Mouse (Mus musculus): Measurements from ENCODE around the gene Mogat2. TPM values are rescaled to one million over a fixed set of nuclear protein-coding genes. Genes with fewer than 3 reads are reported as not detected.

The Mogat2 gene
- total and polyA plus RNA-seq, 2 experiments from 2014 or later = 0.29 to 1.2 TPM

- H3K36me3 ChIP-seq (ENCODE audit: insufficient read depth, low read length) = no peaks in the 10 kb centered on the region
- H3K4me1 ChIP-seq (ENCODE audit: insufficient read depth, low read length) = no peaks in the 10 kb centered on the region
- no peak for TF ChIP-seq CTCF (IDR thresholded peaks at IDR 0.05; ENCODE audit: low read depth)
- no peak overlapping the region for H3K4me2 ChIP-seq (ENCODE audit: low read depth, low read length)
- no peaks in the 10 kb centered on the region for H3K27me3 ChIP-seq (ENCODE audit: insufficient read depth, low read length)
- H3K4me3 ChIP-seq (ENCODE audit: low read length) = no peak overlapping the region
- H3K9me3 ChIP-seq (ENCODE audit: low read length) = no peaks in the 10 kb centered on the region
- DNase-seq (ENCODE audit: low spot score) = no peak
- WGBS = 79% methylated on average over 5 of the region's 5 CpGs
- H3K27ac ChIP-seq = no peak overlapping the region
- ATAC-seq = no peak
- no peak overlapping the region for H3K9ac ChIP-seq (replicated peaks; ENCODE audit: low read length)
These were observed 51.0 kb downstream of the Mogat2 start for GRCm38 (mm10) chr7:99187451-99187850.

- DNase-seq (ENCODE audit: low spot score) (no peak), ATAC-seq (no peak)
- TF ChIP-seq CTCF (IDR thresholded peaks at IDR 0.05; ENCODE audit: low read depth) = no peak
- H3K9me3 ChIP-seq (ENCODE audit: low read length) = no peaks in the 10 kb centered on the region
- no peak overlapping the region for H3K4me3 ChIP-seq (ENCODE audit: low read length)
- no peak overlapping the region for H3K27ac ChIP-seq
- no peak overlapping the region for H3K9ac ChIP-seq (replicated peaks; ENCODE audit: low read length)
- no peaks in the 10 kb centered on the region for H3K36me3 ChIP-seq (ENCODE audit: insufficient read depth, low read length)
- H3K27me3 ChIP-seq (ENCODE audit: insufficient read depth, low read length) = no peaks in the 10 kb centered on the region
- H3K4me1 ChIP-seq (ENCODE audit: insufficient read depth, low read length) = 0 out of 2 replicates have a peak, but pooled peaks cover 4% of the 10 kb centered on the region
- H3K4me2 ChIP-seq (ENCODE audit: low read depth, low read length) = no peak overlapping the region
- WGBS = 92% methylated on average over 3 of the region's 3 CpGs
These were observed 53.0 kb downstream of the Mogat2 start for GRCm38 (mm10) chr7:99185405-99185804.

GRCm38 (mm10) chr7:99183751-99184150, 54.7 kb downstream of the Mogat2 start:
- Histone ChIP-seq H3K9ac (replicated peaks; ENCODE audit: low read length) (no peak overlapping the region), H3K27me3 (ENCODE audit: insufficient read depth, low read length) (no peaks in the 10 kb centered on the region), H3K9me3 (ENCODE audit: low read length) (no peaks in the 10 kb centered on the region), H3K4me1 (ENCODE audit: insufficient read depth, low read length) (0 out of 2 replicates have a peak, but pooled peaks cover 4% of the 10 kb centered on the region), H3K36me3 (ENCODE audit: insufficient read depth, low read length) (no peaks in the 10 kb centered on the region), H3K27ac (no peak overlapping the region), H3K4me3 (ENCODE audit: low read length) (no peak overlapping the region), H3K4me2 (ENCODE audit: low read depth, low read length) (no peak overlapping the region)
- DNase-seq (ENCODE audit: low spot score) = no peak
- no peak for TF ChIP-seq CTCF (IDR thresholded peaks at IDR 0.05; ENCODE audit: low read depth)
- no peak for ATAC-seq
- WGBS = 64% methylated on average over 6 of the region's 6 CpGs

- under 1% methylated on average over 63 of the region's 63 CpGs for WGBS
- Histone ChIP-seq H3K9me3 (ENCODE audit: low read length) (no peaks in the 10 kb centered on the region), H3K4me1 (ENCODE audit: insufficient read depth, low read length) (0 out of 2 replicates have a peak, but pooled peaks cover 4% of the 10 kb centered on the region), H3K36me3 (ENCODE audit: insufficient read depth, low read length) (no peaks in the 10 kb centered on the region), H3K4me3 (ENCODE audit: low read length) (peak within 1 kb of the TSS; percentile 73), H3K4me2 (ENCODE audit: low read depth, low read length) (peak within 1 kb of the TSS; percentile 81), H3K9ac (replicated peaks; ENCODE audit: low read length) (peak within 1 kb of the TSS; percentile 72), H3K27me3 (ENCODE audit: insufficient read depth, low read length) (no peaks in the 10 kb centered on the region), H3K27ac (peak within 1 kb of the TSS; percentile 80)
- no peak for TF ChIP-seq CTCF (IDR thresholded peaks at IDR 0.05; ENCODE audit: low read depth)
- ATAC-seq = peak; percentile 95
- DNase-seq (ENCODE audit: low spot score) = peak; percentile 94
These were observed 55.8 kb downstream of the Mogat2 start, which contains the start of gene Dgat2 for GRCm38 (mm10) chr7:99182432-99183172. Gene Dgat2 (minus strand): TSS chr7:99182719.

GRCm38 (mm10) chr7:99181619-99182431, 56.6 kb downstream of the Mogat2 start:
- no peaks in the 10 kb centered on the region for H3K36me3 ChIP-seq (ENCODE audit: insufficient read depth, low read length)
- 16% methylated on average over 14 of the region's 14 CpGs for WGBS
- 0 out of 2 replicates have a peak, but pooled peaks cover 4% of the 10 kb centered on the region for H3K4me1 ChIP-seq (ENCODE audit: insufficient read depth, low read length)
- ATAC-seq (peak; percentile 6; the same call in 1 of the 2 replicates), DNase-seq (ENCODE audit: low spot score) (peak; percentile 13)
- peak overlapping the region; percentile 72 for H3K9ac ChIP-seq (replicated peaks; ENCODE audit: low read length)
- H3K4me2 ChIP-seq (ENCODE audit: low read depth, low read length) = peak overlapping the region; percentile 81
- no peak for TF ChIP-seq CTCF (IDR thresholded peaks at IDR 0.05; ENCODE audit: low read depth)
- H3K4me3 ChIP-seq (ENCODE audit: low read length) = peak overlapping the region; percentile 73
- H3K27ac ChIP-seq = peak overlapping the region; percentile 80
- no peaks in the 10 kb centered on the region for H3K9me3 ChIP-seq (ENCODE audit: low read length)
- H3K27me3 ChIP-seq (ENCODE audit: insufficient read depth, low read length) = no peaks in the 10 kb centered on the region

- H3K4me3 ChIP-seq (ENCODE audit: low read length) = no peak overlapping the region
- H3K27me3 ChIP-seq (ENCODE audit: insufficient read depth, low read length) = no peaks in the 10 kb centered on the region
- 95% methylated on average over 1 of the region's 1 CpGs for WGBS
These were observed 58.3 kb downstream of the Mogat2 start for GRCm38 (mm10) chr7:99180162-99180561.

More at GRCm38 (mm10) chr7:99180162-99180561, 58.3 kb downstream of the Mogat2 start:
- Histone ChIP-seq H3K9ac (replicated peaks; ENCODE audit: low read length) (no peak overlapping the region), H3K9me3 (ENCODE audit: low read length) (no peaks in the 10 kb centered on the region), H3K4me2 (ENCODE audit: low read depth, low read length) (no peak overlapping the region), H3K4me1 (ENCODE audit: insufficient read depth, low read length) (0 out of 2 replicates have a peak, but pooled peaks cover 4% of the 10 kb centered on the region), H3K27ac (no peak overlapping the region), H3K36me3 (ENCODE audit: insufficient read depth, low read length) (no peaks in the 10 kb centered on the region)
- no peak for TF ChIP-seq CTCF (IDR thresholded peaks at IDR 0.05; ENCODE audit: low read depth)
- DNase-seq (ENCODE audit: low spot score) (no peak), ATAC-seq (no peak)

Measured in hindbrain, postnatal 0 days (tissue).